16 mouse cellular contexts compared by ENCODE assay signal in genomic region chr1:134339757-134340619, GRCm38 (mm10). TPM values are rescaled to one million over a fixed set of nuclear protein-coding genes. Genes with fewer than 3 reads are reported as not detected.
DNase-seq lines count a peak whose midpoint lies in the region; ATAC-seq and TF ChIP-seq lines count a peak whose summit lies in the region.
"Had no signal": no experiment of that assay in that cellular context is flagged by ENCODE, and none has a peak within 500 bp of the region (broad histone marks: within the 10 kb centered on the region; RNA-seq: fewer than 3 reads in every experiment).

No protein-coding gene starts in this region.

- WGBS in kidney, adult 2 months, result 86% methylated on average over 18 of the region's 18 CpGs
- WGBS in hindbrain, embryonic 11.5 days, result 92% methylated on average over 18 of the region's 18 CpGs

- no peak for ATAC-seq in hindbrain, embryonic 11.5 days (ENCODE audit: low FRiP score)

- no peak overlapping the region for H3K4me3 ChIP-seq in kidney, adult 2 months (ENCODE audit: insufficient read depth, low read depth, low read length)
- H3K4me3 ChIP-seq in hindbrain, embryonic 11.5 days (ENCODE audit: low read depth, low read length), result no peak overlapping the region
- H3K4me3 ChIP-seq: hindbrain, embryonic 12.5 days; limb, embryonic 15.5 days; stomach, embryonic 15.5 days had no signal

- no peak overlapping the region for H3K9ac ChIP-seq in hindbrain, embryonic 11.5 days (ENCODE audit: low read depth, low read length)
- H3K9ac ChIP-seq: hindbrain, embryonic 12.5 days; limb, embryonic 15.5 days; stomach, embryonic 15.5 days had no signal

- TF ChIP-seq POLR2A in kidney, adult 2 months (IDR thresholded peaks at IDR 0.05; ENCODE audit: low read depth, low read length), result no peak

- H3K27ac ChIP-seq in kidney, adult 2 months (ENCODE audit: insufficient read depth, low read depth, low read length), result no peak overlapping the region
- H3K27ac ChIP-seq in hindbrain, embryonic 11.5 days (ENCODE audit: low read depth, low read length), result no peak overlapping the region
- H3K27ac ChIP-seq: hindbrain, embryonic 12.5 days; limb, embryonic 15.5 days; stomach, embryonic 15.5 days had no signal

- no peaks in the 10 kb centered on the region for H3K9me3 ChIP-seq in hindbrain, embryonic 11.5 days (ENCODE audit: control insufficient read depth, low read length)
- H3K9me3 ChIP-seq: hindbrain, embryonic 12.5 days; limb, embryonic 15.5 days; stomach, embryonic 15.5 days had no signal

- DNase-seq in cerebellum, postnatal 25 days, result peak; percentile 13 to 43
- no peak for DNase-seq in cerebellum, postnatal 36 days
- no peak for DNase-seq in kidney, adult 2 months
- DNase-seq in kidney, postnatal 36 days, result no peak
- DNase-seq in 416B (ENCODE audit: low read depth) (peak; percentile 39), MEL-GATA-1-ER (ENCODE audit: extremely low read depth, low read depth) (peak; percentile 21)
- DNase-seq in hindbrain, embryonic 11.5 days (ENCODE audit: low spot score), result no peak
- no peak for DNase-seq in adrenal gland, postnatal 14 days
- DNase-seq: kidney, postnatal 14 days; right cerebral cortex, postnatal 4 days; thymus, postnatal 4 days had no signal

- no peaks in the 10 kb centered on the region for H3K27me3 ChIP-seq in kidney, adult 2 months (replicated peaks; ENCODE audit: control insufficient read depth, insufficient read depth, low read length)
- H3K27me3 ChIP-seq in hindbrain, embryonic 11.5 days (ENCODE audit: control insufficient read depth, insufficient read depth, low read length), result no peaks in the 10 kb centered on the region
- H3K27me3 ChIP-seq: limb, embryonic 15.5 days; stomach, embryonic 15.5 days had no signal

- H3K36me3 ChIP-seq in kidney, adult 2 months (ENCODE audit: control insufficient read depth, insufficient read depth, low read length), result no peaks in the 10 kb centered on the region
- no peaks in the 10 kb centered on the region for H3K36me3 ChIP-seq in hindbrain, embryonic 11.5 days (ENCODE audit: control insufficient read depth, insufficient read depth, low read length)
- H3K36me3 ChIP-seq: hindbrain, embryonic 12.5 days; limb, embryonic 15.5 days; stomach, embryonic 15.5 days had no signal

- 0 out of 2 replicates have a peak, but pooled peaks have one; percentile 20 for TF ChIP-seq CTCF in kidney, adult 2 months (conservative IDR thresholded peaks at IDR 0.05; ENCODE audit: insufficient read depth, insufficient read length, low read depth, low read length)

- H3K4me1 ChIP-seq in kidney, adult 2 months (ENCODE audit: control insufficient read depth, insufficient read depth, low read length), result 0 out of 2 replicates have a peak, but pooled peaks cover 2% of the 10 kb centered on the region
- no peaks in the 10 kb centered on the region for H3K4me1 ChIP-seq in hindbrain, embryonic 11.5 days (replicated peaks; ENCODE audit: control insufficient read depth, insufficient read depth, low read length)

- H3K4me2 ChIP-seq in hindbrain, embryonic 11.5 days (replicated peaks; ENCODE audit: low read depth, low read length), result no peak overlapping the region
- H3K4me2 ChIP-seq: hindbrain, embryonic 12.5 days; limb, embryonic 15.5 days; stomach, embryonic 15.5 days had no signal

RNA-seq across cellular contexts. Expression of gene Ppfia4, which starts 7.3 kb away (rescaled TPM):
- polyA plus RNA-seq in kidney, adult 2 months (2012; rRNA removed), result 3.6 and 4.2 TPM in 2 replicates
- polyA plus RNA-seq in hindbrain, embryonic 11.5 days (2014; fragmentation: Nextera tagmentation; extraction: Ambion mirVana), result 1.9 and 2.1 TPM in 2 replicates
- 0.67 and 1.6 TPM in 2 replicates for total RNA-seq in adrenal gland, postnatal 14 days (2021)

RNA-seq across cellular contexts. Expression of gene Tmem183a, which starts 21.8 kb away (rescaled TPM):
- polyA plus RNA-seq in kidney, adult 2 months (2012; rRNA removed), result 84.0 and 100 TPM in 2 replicates
- polyA plus RNA-seq in hindbrain, embryonic 11.5 days (2014; fragmentation: Nextera tagmentation; extraction: Ambion mirVana), result 126 and 128 TPM in 2 replicates
- 39.7 and 50.9 TPM in 2 replicates for total RNA-seq in adrenal gland, postnatal 14 days (2021)

RNA-seq across cellular contexts. Expression of gene 4933406M09Rik, which starts 45.8 kb away (rescaled TPM):
- 0.06 TPM in 1 of 2 replicates, not detected in the other for polyA plus RNA-seq in kidney, adult 2 months (2012; rRNA removed)
- not detected in 2 replicates for polyA plus RNA-seq in hindbrain, embryonic 11.5 days (2014; fragmentation: Nextera tagmentation; extraction: Ambion mirVana)
- not detected in 2 replicates for total RNA-seq in adrenal gland, postnatal 14 days (2021)
- total RNA-seq: common myeloid progenitor, adult 5-6 weeks; megakaryocyte progenitor cell, adult 5-6 weeks had no signal
- polyA plus RNA-seq: hindbrain, embryonic 12.5 days; limb, embryonic 15.5 days; stomach, embryonic 15.5 days had no signal

RNA-seq across cellular contexts. Expression of gene Myog, which starts 50.2 kb away (rescaled TPM):
- polyA plus RNA-seq in kidney, adult 2 months (2012; rRNA removed), result 0.09 TPM in 1 of 2 replicates, not detected in the other
- polyA plus RNA-seq in hindbrain, embryonic 11.5 days (2014; fragmentation: Nextera tagmentation; extraction: Ambion mirVana), result 5.5 and 12.2 TPM in 2 replicates
- total RNA-seq in adrenal gland, postnatal 14 days (2021), result not detected in 2 replicates
- total RNA-seq: common myeloid progenitor, adult 5-6 weeks; megakaryocyte progenitor cell, adult 5-6 weeks had no signal

Comparison
In these comparisons a context has a peak if more than half of its experiments do, and no peak if none do; other contexts are left out.
1. DNase-seq: peak in cerebellum, postnatal 25 days (2 of 2), 416B (single experiment) and MEL-GATA-1-ER (single experiment); none in cerebellum, postnatal 36 days (0 of 2), kidney, adult 2 months (single experiment), kidney, postnatal 36 days (0 of 2), hindbrain, embryonic 11.5 days (single experiment) and adrenal gland, postnatal 14 days (single experiment).